Mouse (Mus musculus) cerebellum, postnatal 36 days (tissue): Measurements from ENCODE around the gene Ip6k1.

Experiments
- DNase-seq, 2 experiments: peaks; one replicate each; pipeline ENCODE4 v3.0.0; 2021 to 2022; ENCODE audit warnings: mixed read lengths in 2 of 2

The Ip6k1 gene

GRCm38 (mm10) chr9:108062142-108062541 is 59.8 kb downstream of the Ip6k1 start:
- no peak for DNase-seq

GRCm38 (mm10) chr9:108063361-108063760 is 61.1 kb downstream of the Ip6k1 start:
- DNase-seq, result no peak

GRCm38 (mm10) chr9:108065491-108066011 is 63.2 kb downstream of the Ip6k1 start:
- DNase-seq, result peak; percentile 75 to 86

GRCm38 (mm10) chr9:108067199-108067598 is 64.9 kb downstream of the Ip6k1 start:
- no peak for DNase-seq

- peak; percentile 88 to 97 for DNase-seq
Measured at GRCm38 (mm10) chr9:108067900-108068299, 65.6 kb downstream of the Ip6k1 start.

- no peak for DNase-seq
Measured at GRCm38 (mm10) chr9:108069007-108069406, 66.7 kb downstream of the Ip6k1 start.

- no peak for DNase-seq
Measured at GRCm38 (mm10) chr9:108069529-108069928, 67.2 kb downstream of the Ip6k1 start.

- no peak for DNase-seq
Measured at GRCm38 (mm10) chr9:108071801-108072200, 69.5 kb downstream of the Ip6k1 start.

- DNase-seq, result peak; percentile 65 to 69
Measured at GRCm38 (mm10) chr9:108072481-108072924, 70.2 kb downstream of the Ip6k1 start.

GRCm38 (mm10) chr9:108073141-108073930 is 71.0 kb downstream of the Ip6k1 start:
- DNase-seq, result peak; percentile 79 to 85

GRCm38 (mm10) chr9:108080168-108080567 is 77.9 kb downstream of the Ip6k1 start, which contains the start of gene Mst1:
TSS of gene Mst1 (plus strand) at chr9:108080436.
- DNase-seq, result no peak

- DNase-seq, result peak in 1 of 2 experiments; percentile 44
Measured at GRCm38 (mm10) chr9:108082549-108082948, 80.2 kb downstream of the Ip6k1 start.

GRCm38 (mm10) chr9:108082988-108083431 is 80.7 kb downstream of the Ip6k1 start, which contains the start of gene Rnf123:
TSS of gene Rnf123 (minus strand) at chr9:108083346.
- DNase-seq, result no peak

GRCm38 (mm10) chr9:108083561-108083960 is 81.3 kb downstream of the Ip6k1 start:
- no peak for DNase-seq

- DNase-seq, result no peak
Measured at GRCm38 (mm10) chr9:108085261-108085660, 83.0 kb downstream of the Ip6k1 start.

GRCm38 (mm10) chr9:108090611-108091120 is 88.4 kb downstream of the Ip6k1 start:
- DNase-seq, result no peak

GRCm38 (mm10) chr9:108093586-108093985 is 91.3 kb downstream of the Ip6k1 start:
- DNase-seq, result no peak

GRCm38 (mm10) chr9:108094184-108094941 is 92.1 kb downstream of the Ip6k1 start, which contains the start of gene Apeh:
TSS of gene Apeh (minus strand) at chr9:108094606.
- peak; percentile 92 to 94 for DNase-seq

GRCm38 (mm10) chr9:108094998-108095411 is 92.7 kb downstream of the Ip6k1 start:
- peak in 1 of 2 experiments; percentile 42 for DNase-seq

- DNase-seq, result peak; percentile 76
Measured at GRCm38 (mm10) chr9:108095518-108095917, 93.2 kb downstream of the Ip6k1 start.

- no peak for DNase-seq
Measured at GRCm38 (mm10) chr9:108095949-108096712, 93.8 kb downstream of the Ip6k1 start.
